Mouse (Mus musculus) ovary, postnatal 10 days (tissue): ENCODE results near the gene Ceacam11.
"Not testable (repeated sequence)": the region's sequence is repeated elsewhere in the genome, so short reads cannot be mapped to it uniquely, and the experiment has no call there.

Source experiments
- DNase-seq: peaks from one replicate; pipeline ENCODE4 v3.0.0; 2022; ENCODE audit warnings: low spot score

Gene Ceacam11

GRCm38 (mm10) chr7:17971824-17972223 lies at the start of gene Ceacam11:
Gene Ceacam11 (plus strand): TSS chr7:17972124.
- DNase-seq, result no peak

GRCm38 (mm10) chr7:18001131-18001530 lies 29.2 kb downstream of the Ceacam11 start:
- DNase-seq, result not testable (repeated sequence)

GRCm38 (mm10) chr7:18009589-18009988 lies 37.7 kb downstream of the Ceacam11 start, which contains the start of gene Ceacam13:
Gene Ceacam13 (plus strand): TSS chr7:18009889.
- no peak for DNase-seq
